Mouse (Mus musculus): ENCODE results near the gene Il20rb. TPM values are rescaled to one million over a fixed set of nuclear protein-coding genes. Genes with fewer than 3 reads are reported as not detected.

Gene Il20rb
- polyA plus RNA-seq, 1 experiment from 2014 or later = 0.65 TPM

DNA sequence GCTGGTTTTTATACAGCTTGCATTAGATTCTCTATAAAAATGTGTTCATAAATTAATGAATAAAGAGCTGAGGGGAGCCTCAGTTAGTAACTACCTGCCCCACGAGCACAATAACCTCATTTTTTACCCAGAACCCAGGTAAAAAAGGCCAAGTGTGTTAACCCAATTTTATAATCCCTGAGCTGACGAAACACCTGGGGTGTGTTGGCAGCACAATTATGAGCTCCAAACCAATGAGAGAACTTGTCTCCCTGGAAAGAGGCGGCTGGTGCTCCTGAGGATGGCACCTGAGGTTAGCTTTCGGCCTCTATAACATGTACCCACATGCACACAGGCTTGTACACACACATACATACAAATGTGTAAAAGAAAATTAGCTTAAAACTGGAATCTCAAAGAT, 18.9 kb upstream of the Il20rb start:
- Histone ChIP-seq H3K9me3 (replicated peaks) (no peaks in the 10 kb centered on the region), H3K4me1 (replicated peaks) (no peaks in the 10 kb centered on the region; the same call in 1 of the 2 replicates), H3K9ac (no peak overlapping the region), H3K4me3 (0 out of 2 replicates have a peak overlapping the region, but pooled peaks have one; percentile 13), H3K27ac (ENCODE audit: poor library complexity, severe bottlenecking) (no peak overlapping the region), H3K36me3 (peaks cover 5% of the 10 kb centered on the region), H3K27me3 (replicated peaks) (no peaks in the 10 kb centered on the region), H3K4me2 (peak overlapping the region; percentile 49)
- WGBS = 92% methylated on average over 4 of the region's 4 CpGs
- no peak for ATAC-seq (ENCODE audit: insufficient number of reproducible peaks, low FRiP score)

DNA sequence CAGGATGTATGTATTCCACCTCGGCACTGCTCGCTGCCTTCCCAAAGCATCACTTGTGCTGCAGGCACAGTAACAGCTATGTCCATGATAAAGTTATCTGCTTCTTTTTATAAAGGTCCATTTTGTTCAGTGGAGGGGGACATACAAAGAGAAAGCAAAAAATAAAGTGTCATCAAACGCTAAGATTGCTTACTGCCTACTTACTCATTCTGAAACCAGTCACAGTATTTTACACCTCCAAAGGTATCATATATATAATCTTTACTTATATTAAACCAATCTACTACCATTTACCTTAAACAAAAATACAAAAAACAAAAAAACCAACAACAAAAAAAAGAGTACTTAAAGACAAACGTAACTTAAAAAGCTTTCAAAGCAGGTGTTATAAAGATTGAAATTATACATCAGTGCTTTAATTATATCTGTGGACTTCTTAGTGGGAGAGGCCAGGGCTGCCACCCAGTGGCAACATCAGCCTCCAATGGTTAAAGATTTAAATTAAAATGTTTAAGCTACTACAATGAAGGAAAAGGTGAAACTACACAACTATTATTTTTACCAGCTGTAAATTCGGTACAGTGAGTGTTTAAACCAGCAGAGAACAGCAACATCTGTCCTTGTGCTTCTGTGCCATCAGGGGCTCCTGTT, 7.1 kb upstream of the Il20rb start:
- Histone ChIP-seq H3K9ac (no peak overlapping the region), H3K27me3 (replicated peaks) (no peaks in the 10 kb centered on the region), H3K4me2 (no peak overlapping the region), H3K9me3 (replicated peaks) (no peaks in the 10 kb centered on the region), H3K4me1 (replicated peaks) (peaks cover 9% of the 10 kb centered on the region), H3K27ac (ENCODE audit: poor library complexity, severe bottlenecking) (no peak overlapping the region), H3K4me3 (no peak overlapping the region), H3K36me3 (peaks cover 12% of the 10 kb centered on the region)
- no peak for ATAC-seq (ENCODE audit: insufficient number of reproducible peaks, low FRiP score)
- 80% methylated on average over 5 of the region's 5 CpGs for WGBS

DNA sequence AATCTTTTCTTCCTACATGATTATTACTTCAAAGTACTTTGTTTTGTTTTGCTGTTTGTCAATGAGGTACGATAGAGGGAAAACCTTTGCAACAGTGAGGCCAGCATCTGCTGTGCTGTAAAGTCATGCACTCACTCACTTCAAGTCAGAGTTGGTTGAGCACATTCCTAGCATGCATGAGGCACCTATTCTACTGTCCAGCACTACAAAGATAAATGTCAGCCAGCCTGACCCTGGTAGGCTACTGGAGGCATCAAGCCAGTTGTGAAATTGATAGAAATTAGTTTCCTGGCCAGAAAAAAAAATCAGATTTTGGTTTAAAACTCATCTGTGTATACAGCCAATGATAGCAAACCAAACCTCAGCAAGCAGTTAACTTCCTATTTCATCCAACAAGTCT, 4.8 kb upstream of the Il20rb start:
- Histone ChIP-seq H3K36me3 (peaks cover 3% of the 10 kb centered on the region; the same call in 1 of the 2 replicates), H3K9me3 (replicated peaks) (no peaks in the 10 kb centered on the region), H3K27me3 (replicated peaks) (no peaks in the 10 kb centered on the region), H3K4me1 (replicated peaks) (peaks cover 9% of the 10 kb centered on the region), H3K27ac (ENCODE audit: poor library complexity, severe bottlenecking) (no peak overlapping the region), H3K4me3 (no peak overlapping the region), H3K4me2 (no peak overlapping the region), H3K9ac (no peak overlapping the region)
- no peak for ATAC-seq (ENCODE audit: insufficient number of reproducible peaks, low FRiP score)
- WGBS = 55% methylated on average over 1 of the region's 1 CpGs

DNA sequence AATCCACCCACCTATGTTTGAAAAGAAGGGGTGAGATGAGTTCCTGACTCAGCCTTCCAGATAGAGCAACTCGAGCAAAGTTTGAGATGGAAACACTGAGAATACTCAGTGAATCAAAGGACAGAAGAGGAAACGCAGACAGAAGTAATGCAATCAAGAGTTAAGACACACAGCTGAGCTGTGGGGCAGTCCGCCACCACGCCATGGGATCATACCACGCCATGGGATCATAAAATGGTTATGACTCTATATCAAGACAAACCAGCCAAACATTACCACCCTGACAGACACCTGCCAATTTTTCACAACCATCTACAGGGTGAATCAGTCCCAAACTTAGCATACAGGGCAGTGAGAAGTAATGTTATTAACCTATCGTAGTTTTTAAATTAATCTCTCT, 2.4 kb upstream of the Il20rb start:
- Histone ChIP-seq H3K27me3 (replicated peaks) (no peaks in the 10 kb centered on the region), H3K27ac (ENCODE audit: poor library complexity, severe bottlenecking) (no peak overlapping the region), H3K9me3 (replicated peaks) (no peaks in the 10 kb centered on the region), H3K36me3 (peaks cover 3% of the 10 kb centered on the region; the same call in 1 of the 2 replicates), H3K4me2 (no peak overlapping the region), H3K4me3 (no peak overlapping the region), H3K9ac (no peak overlapping the region), H3K4me1 (replicated peaks) (peaks cover 9% of the 10 kb centered on the region)
- 88% methylated on average over 6 of the region's 6 CpGs for WGBS
- no peak for ATAC-seq (ENCODE audit: insufficient number of reproducible peaks, low FRiP score)

DNA sequence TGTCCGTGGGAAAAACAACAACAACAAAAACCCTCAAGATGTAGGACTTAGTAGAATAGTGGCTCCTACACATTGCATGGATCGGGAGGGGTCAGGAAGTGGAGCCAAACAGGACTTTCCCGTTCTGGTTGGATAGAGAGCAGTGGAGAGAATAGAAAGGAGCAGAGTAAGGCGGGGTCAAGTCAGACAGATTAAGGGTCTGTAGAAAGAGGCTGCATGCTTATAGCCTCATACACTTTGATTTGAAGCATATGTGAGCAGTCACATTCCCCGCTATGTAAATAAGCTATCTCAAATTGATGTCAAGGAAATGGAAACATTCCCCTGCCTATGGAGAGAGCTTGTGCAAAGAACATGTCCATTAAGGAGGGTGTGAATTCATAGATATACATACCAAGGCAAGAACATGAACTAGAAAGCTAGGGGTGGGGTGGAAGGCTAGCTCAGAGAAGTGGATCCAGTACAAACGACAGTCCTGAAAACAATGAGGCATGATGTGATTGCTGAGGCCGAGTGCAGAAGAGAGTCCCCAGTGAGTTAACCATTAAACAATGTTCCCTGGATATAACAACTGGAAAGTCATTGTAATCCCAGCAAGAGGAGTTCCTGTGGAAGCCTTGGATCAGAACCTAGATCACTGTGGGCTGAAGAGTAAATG, 1.6 kb upstream of the Il20rb start:
- Histone ChIP-seq H3K9me3 (replicated peaks) (no peaks in the 10 kb centered on the region), H3K4me3 (no peak overlapping the region), H3K4me1 (replicated peaks) (peaks cover 9% of the 10 kb centered on the region), H3K9ac (no peak overlapping the region), H3K36me3 (peaks cover 3% of the 10 kb centered on the region; the same call in 1 of the 2 replicates), H3K4me2 (no peak overlapping the region), H3K27ac (ENCODE audit: poor library complexity, severe bottlenecking) (no peak overlapping the region), H3K27me3 (replicated peaks) (no peaks in the 10 kb centered on the region)
- peak; percentile 18; the same call in 1 of the 2 replicates for ATAC-seq (ENCODE audit: insufficient number of reproducible peaks, low FRiP score)
- WGBS = 65% methylated on average over 7 of the region's 7 CpGs

DNA sequence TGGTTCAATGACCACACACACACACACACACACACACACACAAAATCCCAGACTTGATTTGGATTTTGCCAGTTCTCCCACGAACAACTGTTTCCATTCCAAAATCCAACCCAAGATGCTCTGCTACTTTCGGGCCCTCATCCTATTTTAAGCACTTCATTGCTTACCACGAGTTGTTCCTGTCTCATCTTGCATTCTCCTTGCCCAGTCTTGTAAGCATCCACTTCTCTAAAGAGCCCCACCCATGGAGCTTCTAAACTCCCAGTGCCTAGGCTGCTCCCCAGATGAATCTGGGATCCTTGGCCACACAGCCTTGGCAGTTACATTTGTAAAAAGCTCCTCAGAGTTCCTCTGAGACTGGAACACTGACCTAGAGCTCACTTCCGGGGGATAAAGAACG, 3.3 kb downstream of the Il20rb start:
- WGBS = 82% methylated on average over 5 of the region's 5 CpGs
- Histone ChIP-seq H3K36me3 (no peaks in the 10 kb centered on the region), H3K9ac (no peak overlapping the region), H3K4me1 (replicated peaks) (peaks cover 14% of the 10 kb centered on the region), H3K4me3 (no peak overlapping the region), H3K27ac (ENCODE audit: poor library complexity, severe bottlenecking) (no peak overlapping the region), H3K27me3 (replicated peaks) (no peaks in the 10 kb centered on the region), H3K4me2 (no peak overlapping the region), H3K9me3 (replicated peaks) (no peaks in the 10 kb centered on the region)
- no peak for ATAC-seq (ENCODE audit: insufficient number of reproducible peaks, low FRiP score)

DNA sequence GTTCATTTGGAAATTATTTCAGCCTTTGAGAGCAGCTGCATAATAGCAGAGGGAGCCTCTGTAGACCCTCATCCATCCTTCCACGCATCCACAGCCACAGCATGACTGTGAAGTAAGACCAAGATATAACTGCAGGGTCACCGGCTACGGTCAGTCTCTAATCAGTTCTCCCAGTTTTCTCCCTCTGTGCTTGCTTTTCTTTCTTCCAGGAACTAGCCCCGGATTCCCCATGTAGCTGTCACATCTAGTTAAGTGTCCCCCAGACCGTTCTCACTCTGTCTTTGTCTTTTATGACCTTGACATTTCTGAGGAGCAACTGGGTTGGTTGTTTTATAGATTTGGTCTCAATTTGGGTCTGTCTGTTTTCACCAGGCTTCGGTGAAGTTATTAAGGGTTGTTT, 5.0 kb downstream of the Il20rb start:
- Histone ChIP-seq H3K27me3 (replicated peaks) (no peaks in the 10 kb centered on the region), H3K4me2 (no peak overlapping the region), H3K4me1 (replicated peaks) (peaks cover 14% of the 10 kb centered on the region), H3K9ac (no peak overlapping the region), H3K9me3 (replicated peaks) (peaks cover 3% of the 10 kb centered on the region), H3K36me3 (0 out of 2 replicates have a peak, but pooled peaks cover 3% of the 10 kb centered on the region), H3K27ac (ENCODE audit: poor library complexity, severe bottlenecking) (0 out of 2 replicates have a peak overlapping the region, but pooled peaks have one; percentile 18), H3K4me3 (no peak overlapping the region)
- WGBS = 62% methylated on average over 6 of the region's 6 CpGs
- no peak for ATAC-seq (ENCODE audit: insufficient number of reproducible peaks, low FRiP score)

DNA sequence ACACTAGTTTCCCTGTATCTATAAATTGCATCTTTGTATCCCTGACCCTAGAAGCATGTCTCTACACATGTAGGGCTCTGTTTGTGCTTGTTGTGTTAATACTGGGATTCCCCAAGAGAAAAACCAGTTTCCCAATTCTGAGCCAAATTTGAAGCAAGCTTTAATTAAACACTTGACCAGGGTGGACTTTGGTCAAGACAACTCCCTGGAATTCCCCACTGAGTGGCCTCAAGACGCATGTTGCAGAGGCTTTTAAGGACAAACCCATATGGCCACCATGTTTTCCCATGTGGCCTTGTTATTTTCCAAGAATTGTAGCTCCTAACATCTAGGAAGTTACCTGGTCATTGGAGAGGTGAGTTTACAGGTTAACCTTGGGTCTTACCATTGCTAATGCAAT, 12.5 kb downstream of the Il20rb start:
- H3K36me3 ChIP-seq = 0 out of 2 replicates have a peak, but pooled peaks cover 5% of the 10 kb centered on the region
- H3K9me3 ChIP-seq (replicated peaks) = peaks cover 3% of the 10 kb centered on the region
- H3K4me2 ChIP-seq = no peak overlapping the region
- no peak overlapping the region for H3K9ac ChIP-seq
- H3K27me3 ChIP-seq (replicated peaks) = no peaks in the 10 kb centered on the region
- WGBS = 83% methylated on average over 1 of the region's 1 CpGs
- H3K27ac ChIP-seq (ENCODE audit: poor library complexity, severe bottlenecking) = no peak overlapping the region
- H3K4me1 ChIP-seq (replicated peaks) = peaks cover 5% of the 10 kb centered on the region; the same call in 1 of the 2 replicates
- H3K4me3 ChIP-seq = no peak overlapping the region
- no peak for ATAC-seq (ENCODE audit: insufficient number of reproducible peaks, low FRiP score)

DNA sequence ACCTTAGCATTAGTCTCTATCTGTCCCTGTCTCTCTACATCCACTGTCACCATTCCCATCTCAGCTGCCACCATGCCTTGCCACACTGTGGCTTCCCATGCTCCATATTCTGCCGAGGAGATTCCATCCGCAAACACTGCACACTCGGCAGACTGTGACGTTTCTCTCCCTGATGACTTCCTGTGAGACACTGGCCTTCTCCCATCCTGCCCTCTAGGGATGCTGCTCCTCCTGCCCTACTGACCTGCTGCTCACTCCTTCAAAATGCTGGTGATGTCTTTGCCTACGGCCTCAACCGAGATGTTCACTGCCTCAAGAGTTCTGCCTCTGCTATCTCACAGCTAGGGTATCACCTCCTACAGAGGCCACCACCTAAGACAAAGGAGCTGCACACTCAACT, 13.2 kb downstream of the Il20rb start:
- no peak overlapping the region for H3K4me3 ChIP-seq
- H3K27me3 ChIP-seq (replicated peaks) = no peaks in the 10 kb centered on the region
- no peak overlapping the region for H3K4me2 ChIP-seq
- no peak for ATAC-seq (ENCODE audit: insufficient number of reproducible peaks, low FRiP score)
- H3K27ac ChIP-seq (ENCODE audit: poor library complexity, severe bottlenecking) = no peak overlapping the region
- 0 out of 2 replicates have a peak, but pooled peaks cover 5% of the 10 kb centered on the region for H3K36me3 ChIP-seq
- H3K9ac ChIP-seq = no peak overlapping the region
- peaks cover 3% of the 10 kb centered on the region for H3K9me3 ChIP-seq (replicated peaks)
- peaks cover 5% of the 10 kb centered on the region; the same call in 1 of the 2 replicates for H3K4me1 ChIP-seq (replicated peaks)
- 78% methylated on average over 6 of the region's 6 CpGs for WGBS

DNA sequence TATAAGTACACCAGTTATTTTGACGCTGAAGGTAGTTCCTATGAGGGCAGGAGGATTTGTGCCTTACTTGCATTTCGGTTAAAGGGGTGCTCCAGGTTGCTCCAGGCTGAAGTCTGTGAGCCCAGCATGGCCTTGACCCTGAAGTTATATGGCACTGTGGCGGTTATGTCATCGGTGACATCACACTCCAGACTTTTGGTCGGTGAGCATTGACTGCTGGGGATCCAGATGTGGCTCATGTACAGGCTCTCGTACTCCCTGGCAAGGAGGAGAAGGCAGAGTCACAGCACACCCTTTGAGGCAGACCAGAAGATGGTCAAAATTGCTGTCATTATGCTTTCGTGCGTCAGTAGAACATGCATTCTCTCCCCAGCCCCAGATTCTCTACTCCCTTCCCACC, 13.7 kb downstream of the Il20rb start:
- WGBS = 91% methylated on average over 8 of the region's 8 CpGs
- no peak overlapping the region for H3K4me2 ChIP-seq
- H3K36me3 ChIP-seq = 0 out of 2 replicates have a peak, but pooled peaks cover 5% of the 10 kb centered on the region
- peaks cover 5% of the 10 kb centered on the region; the same call in 1 of the 2 replicates for H3K4me1 ChIP-seq (replicated peaks)
- no peak overlapping the region for H3K4me3 ChIP-seq
- no peak overlapping the region for H3K27ac ChIP-seq (ENCODE audit: poor library complexity, severe bottlenecking)
- H3K9me3 ChIP-seq (replicated peaks) = peaks cover 3% of the 10 kb centered on the region
- H3K27me3 ChIP-seq (replicated peaks) = no peaks in the 10 kb centered on the region
- no peak for ATAC-seq (ENCODE audit: insufficient number of reproducible peaks, low FRiP score)
- H3K9ac ChIP-seq = no peak overlapping the region

DNA sequence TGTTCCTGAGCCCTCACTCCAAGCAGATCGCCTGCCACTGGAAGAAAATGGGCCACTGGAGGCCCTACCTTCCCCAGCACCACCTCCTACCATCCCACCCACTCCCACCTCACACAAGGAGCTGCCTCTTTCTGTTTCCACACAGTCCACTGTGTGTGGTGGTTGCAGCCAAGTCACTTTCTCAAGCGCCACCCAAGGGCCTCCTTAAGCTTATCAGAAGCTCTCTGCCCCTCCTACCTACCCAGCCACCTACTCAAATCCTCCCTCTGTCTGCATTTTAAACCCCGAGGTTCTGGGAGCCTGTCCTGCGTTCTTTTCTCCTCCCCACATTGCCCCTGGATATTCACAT, 15.0 kb downstream of the Il20rb start:
- no peak for ATAC-seq (ENCODE audit: insufficient number of reproducible peaks, low FRiP score)
- Histone ChIP-seq H3K4me2 (no peak overlapping the region), H3K27me3 (replicated peaks) (no peaks in the 10 kb centered on the region), H3K27ac (ENCODE audit: poor library complexity, severe bottlenecking) (no peak overlapping the region), H3K9me3 (replicated peaks) (no peaks in the 10 kb centered on the region), H3K9ac (no peak overlapping the region), H3K36me3 (0 out of 2 replicates have a peak, but pooled peaks cover 2% of the 10 kb centered on the region), H3K4me3 (no peak overlapping the region), H3K4me1 (replicated peaks) (peaks cover 5% of the 10 kb centered on the region; the same call in 1 of the 2 replicates)
- 55% methylated on average over 4 of the region's 4 CpGs for WGBS
